ENCODE assay signal across 9 mouse cellular contexts in the genomic region with DNA sequence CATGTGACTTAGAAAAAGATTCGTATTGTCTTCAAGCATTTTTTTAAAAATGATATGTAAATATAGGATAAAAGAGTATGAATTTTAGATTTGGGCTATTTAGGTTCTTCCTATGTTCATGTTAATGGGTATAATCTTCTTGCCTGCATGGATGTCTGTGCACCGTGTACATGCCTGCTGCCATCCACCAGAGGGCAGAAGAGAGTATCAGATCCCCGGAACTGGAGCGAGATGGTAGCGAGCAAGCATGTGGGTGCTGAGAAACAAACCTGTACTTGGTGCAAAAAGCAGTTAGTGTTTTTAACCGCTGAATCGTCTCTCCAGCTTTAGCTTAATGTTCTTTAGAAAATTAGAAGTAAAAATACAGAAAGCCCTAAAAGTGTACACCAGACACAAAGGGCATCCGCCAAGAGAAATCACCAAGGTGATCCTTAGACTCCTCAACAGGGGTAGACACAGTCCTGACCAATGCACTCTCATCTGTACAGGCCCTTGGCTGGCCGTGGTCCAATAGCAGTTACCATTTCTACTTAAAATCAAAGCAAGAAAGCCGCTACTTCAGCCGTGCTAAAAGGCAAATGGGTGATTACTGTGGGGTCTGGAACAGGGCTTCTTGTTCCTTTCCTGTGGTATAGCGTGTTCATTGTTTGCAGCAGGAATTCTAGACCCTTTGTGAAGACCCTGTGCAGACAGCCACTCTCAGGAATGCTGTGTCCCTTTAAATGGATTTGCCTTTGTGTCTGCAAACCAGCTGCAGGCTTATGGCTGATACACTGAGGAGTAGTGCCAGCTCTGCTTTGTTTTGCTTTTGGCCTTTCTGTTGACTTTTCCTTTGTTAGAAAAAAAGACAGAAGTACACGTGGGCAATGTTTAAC.
A peak's percentile ranks its signal among the peaks of the same experiment; 100 is the strongest.
DNase-seq lines count a peak whose midpoint lies in the region; ATAC-seq and TF ChIP-seq lines count a peak whose summit lies in the region.
"Had no signal": no experiment of that assay in that cellular context is flagged by ENCODE, and none has a peak within 500 bp of the region (broad histone marks: within the 10 kb centered on the region; RNA-seq: fewer than 3 reads in every experiment).

No protein-coding gene starts in this region.

- peak; percentile 11 for DNase-seq in ovary, postnatal 36 days (ENCODE audit: low spot score)
- no peak for DNase-seq in ovary, adult 18-20 months (ENCODE audit: low spot score)
- DNase-seq in adipocyte (ENCODE audit: low spot score): peak; percentile 34
- peak; percentile 74 for DNase-seq in embryo, embryonic 10 days (ENCODE audit: low spot score)
- DNase-seq in hindbrain, embryonic 10.5 days (ENCODE audit: low spot score): peak; percentile 48
- DNase-seq in limb, embryonic 14.5 days (ENCODE audit: low spot score): peak; percentile 43

- TF ChIP-seq POLR2A in limb, embryonic 14.5 days (IDR thresholded peaks at IDR 0.05; ENCODE audit: borderline replicate concordance, extremely low read depth, insufficient read depth, insufficient read length): no peak

- no peaks in the 10 kb centered on the region for H3K27me3 ChIP-seq in hindbrain, embryonic 10.5 days (ENCODE audit: insufficient read depth, poor library complexity, severe bottlenecking)
- H3K27me3 ChIP-seq in limb, embryonic 14.5 days (ENCODE audit: control insufficient read depth, insufficient read depth, low read length): no peaks in the 10 kb centered on the region
- no peaks in the 10 kb centered on the region for H3K27me3 ChIP-seq in neural tube, embryonic 14.5 days (ENCODE audit: control insufficient read depth, insufficient read depth, low read length)
- H3K27me3 ChIP-seq: heart, embryonic 13.5 days had no signal

- H3K9me3 ChIP-seq in hindbrain, embryonic 10.5 days: no peaks in the 10 kb centered on the region
- H3K9me3 ChIP-seq in limb, embryonic 14.5 days (ENCODE audit: control insufficient read depth, low read length): no peaks in the 10 kb centered on the region
- no peaks in the 10 kb centered on the region for H3K9me3 ChIP-seq in neural tube, embryonic 14.5 days (ENCODE audit: control insufficient read depth, low read length)
- H3K9me3 ChIP-seq: heart, embryonic 13.5 days had no signal

- H3K4me1 ChIP-seq in hindbrain, embryonic 10.5 days (replicated peaks): peaks cover 16% of the 10 kb centered on the region
- H3K4me1 ChIP-seq in limb, embryonic 14.5 days (ENCODE audit: control insufficient read depth, insufficient read depth, low read length): no peaks in the 10 kb centered on the region
- no peaks in the 10 kb centered on the region for H3K4me1 ChIP-seq in neural tube, embryonic 14.5 days (ENCODE audit: control insufficient read depth, insufficient read depth, low read length)

- no peak overlapping the region for H3K27ac ChIP-seq in hindbrain, embryonic 10.5 days
- no peak overlapping the region for H3K27ac ChIP-seq in limb, embryonic 14.5 days (replicated peaks; ENCODE audit: low read depth, low read length)
- no peak overlapping the region for H3K27ac ChIP-seq in neural tube, embryonic 14.5 days (ENCODE audit: low read depth, low read length)
- H3K27ac ChIP-seq: heart, embryonic 13.5 days had no signal

- no peak overlapping the region for H3K4me2 ChIP-seq in limb, embryonic 14.5 days (replicated peaks; ENCODE audit: low read depth, low read length, severe bottlenecking)
- H3K4me2 ChIP-seq in neural tube, embryonic 14.5 days (ENCODE audit: low read depth, low read length): no peak overlapping the region
- H3K4me2 ChIP-seq: heart, embryonic 13.5 days had no signal

- H3K9ac ChIP-seq in limb, embryonic 14.5 days (ENCODE audit: low read depth, low read length, severe bottlenecking): no peak overlapping the region
- H3K9ac ChIP-seq in neural tube, embryonic 14.5 days (replicated peaks; ENCODE audit: low read depth, low read length): no peak overlapping the region
- H3K9ac ChIP-seq: heart, embryonic 13.5 days had no signal

- no peaks in the 10 kb centered on the region for H3K36me3 ChIP-seq in hindbrain, embryonic 10.5 days
- H3K36me3 ChIP-seq in limb, embryonic 14.5 days (ENCODE audit: control insufficient read depth, insufficient read depth, low read length): no peaks in the 10 kb centered on the region
- no peaks in the 10 kb centered on the region for H3K36me3 ChIP-seq in neural tube, embryonic 14.5 days (ENCODE audit: control insufficient read depth, insufficient read depth, low read length)
- H3K36me3 ChIP-seq: heart, embryonic 13.5 days had no signal

- H3K4me3 ChIP-seq in hindbrain, embryonic 10.5 days: no peak overlapping the region
- H3K4me3 ChIP-seq in limb, embryonic 14.5 days (replicated peaks; ENCODE audit: low read length): no peak overlapping the region
- H3K4me3 ChIP-seq in neural tube, embryonic 14.5 days (ENCODE audit: low read depth, low read length): no peak overlapping the region
- H3K4me3 ChIP-seq: heart, embryonic 13.5 days had no signal

- WGBS in hindbrain, embryonic 10.5 days: 54% methylated on average over 13 of the region's 13 CpGs
- 54% methylated on average over 13 of the region's 13 CpGs for WGBS in limb, embryonic 14.5 days
- 50% methylated on average over 13 of the region's 13 CpGs for WGBS in neural tube, embryonic 14.5 days

- ATAC-seq in limb, embryonic 14.5 days (ENCODE audit: low FRiP score, low read depth): peak; percentile 55; the same call in 1 of the 2 replicates
- ATAC-seq in neural tube, embryonic 14.5 days (ENCODE audit: low read depth): peak; percentile 58; the same call in 1 of the 2 replicates
- no peak for ATAC-seq in erythroid progenitor cell, adult 5-6 weeks (replicated peaks; ENCODE audit: low FRiP score, poor library complexity, severe bottlenecking)
